Mouse (Mus musculus) embryonic fibroblast, embryonic 13.5 days (primary cell): ENCODE results near the gene Ttll7.

ENCODE experiments used
- CTCF ChIP-seq: IDR thresholded peaks from 2 replicates; pipeline ENCODE4 v1.5.1; 2011; ENCODE audit warnings: mild to moderate bottlenecking, control low read depth, low read length, moderate library complexity, borderline replicate concordance; ENCODE audit not compliant: insufficient read depth
- POLR2A ChIP-seq: IDR thresholded peaks from 2 replicates; pipeline ENCODE4 v1.6.1; 2011; ENCODE audit warnings: low read depth, mild to moderate bottlenecking, control low read depth, low read length, moderate library complexity

- TF ChIP-seq CTCF (no peak), POLR2A (no peak)
Observed at GRCm38 (mm10) chr3:146999148-146999547, 147.0 kb downstream of the Ttll7 start.
